ENCODE assay signal across 10 mouse cellular contexts in the genomic region with DNA sequence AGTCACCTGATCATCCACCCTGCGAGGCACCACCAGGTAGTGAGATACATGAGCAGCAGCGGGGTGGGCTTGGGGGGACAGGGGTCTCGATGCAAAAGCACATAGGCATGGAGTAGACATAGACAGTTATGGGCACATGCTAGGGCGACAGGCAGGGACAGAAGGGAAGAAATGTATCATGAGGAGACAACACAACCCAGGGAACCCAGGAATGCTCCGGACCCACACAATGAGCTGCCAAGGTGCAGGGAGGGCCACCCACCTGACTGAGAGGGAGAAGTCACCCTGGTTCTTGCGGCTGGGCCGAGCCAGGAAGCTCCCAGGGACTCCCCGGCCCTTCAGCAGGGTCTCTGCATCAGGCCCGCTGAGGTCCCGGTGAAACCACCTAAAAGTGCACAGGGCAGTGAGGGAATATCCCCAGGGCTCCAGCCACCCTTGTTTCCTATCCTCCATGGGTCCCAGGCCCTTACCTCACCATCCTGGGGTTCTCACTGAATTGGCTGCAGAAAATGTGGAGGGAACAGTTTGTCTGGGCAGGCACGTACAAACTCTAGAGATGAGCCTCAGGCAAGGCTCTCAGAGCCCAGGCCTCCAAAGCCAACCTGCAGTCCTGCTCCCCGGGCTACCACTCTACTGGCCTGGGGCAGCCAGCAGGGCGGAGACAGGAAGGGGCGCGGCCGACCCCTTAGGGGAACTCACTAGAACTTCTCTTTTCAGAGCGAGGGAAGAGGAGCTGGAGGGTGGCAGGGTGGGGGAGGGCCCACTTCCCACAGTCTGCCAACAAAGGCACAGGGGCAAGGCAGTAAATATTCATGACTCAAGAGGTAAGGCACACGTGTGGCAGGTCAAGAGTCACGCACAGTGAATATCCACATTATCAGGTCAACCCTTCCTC. TPM values are rescaled to one million over a fixed set of nuclear protein-coding genes. Genes with fewer than 3 reads are reported as not detected.
DNase-seq lines count a peak whose midpoint lies in the region; ATAC-seq and TF ChIP-seq lines count a peak whose summit lies in the region.
"Had no signal": no experiment of that assay in that cellular context is flagged by ENCODE, and none has a peak within 500 bp of the region (broad histone marks: within the 10 kb centered on the region; RNA-seq: fewer than 3 reads in every experiment).

No protein-coding gene starts in this region.

- no peak for TF ChIP-seq EP300 in liver, embryonic 14.5 days (IDR thresholded peaks at IDR 0.05; ENCODE audit: low read depth)

- H3K9me3 ChIP-seq in embryonic facial prominence, embryonic 15.5 days (replicated peaks) = no peaks in the 10 kb centered on the region
- H3K9me3 ChIP-seq in liver, embryonic 14.5 days (ENCODE audit: control insufficient read depth, low read length) = no peaks in the 10 kb centered on the region
- H3K9me3 ChIP-seq: hindbrain, embryonic 15.5 days had no signal

- peaks cover 5% of the 10 kb centered on the region; the same call in 1 of the 2 replicates for H3K4me1 ChIP-seq in embryonic facial prominence, embryonic 15.5 days
- H3K4me1 ChIP-seq in liver, embryonic 14.5 days (replicated peaks; ENCODE audit: control insufficient read depth in 2 of 2, insufficient read depth in 2 of 2, low read length in 1 of 2) = peaks cover 3 to 10% of the 10 kb centered on the region in 2 experiments; a peak in 3 of 4 replicates
- H3K4me1 ChIP-seq: hindbrain, embryonic 15.5 days had no signal

- H3K36me3 ChIP-seq in embryonic facial prominence, embryonic 15.5 days = no peaks in the 10 kb centered on the region
- H3K36me3 ChIP-seq in liver, embryonic 14.5 days (replicated peaks; ENCODE audit: control insufficient read depth, insufficient read depth, low read depth) = no peaks in the 10 kb centered on the region
- H3K36me3 ChIP-seq: hindbrain, embryonic 15.5 days had no signal

- no peaks in the 10 kb centered on the region for H3K27me3 ChIP-seq in embryonic facial prominence, embryonic 15.5 days
- no peaks in the 10 kb centered on the region for H3K27me3 ChIP-seq in liver, embryonic 14.5 days (ENCODE audit: control insufficient read depth, insufficient read depth, low read length)
- H3K27me3 ChIP-seq: hindbrain, embryonic 15.5 days had no signal

- 45% methylated on average over 19 of the region's 19 CpGs for WGBS in embryonic facial prominence, embryonic 15.5 days
- WGBS in liver, embryonic 14.5 days (ENCODE audit: insufficient replicate concordance) = 21% methylated on average over 19 of the region's 19 CpGs

- no peak for TF ChIP-seq CTCF in liver, embryonic 14.5 days (IDR thresholded peaks at IDR 0.05; ENCODE audit: low read depth)

- H3K4me3 ChIP-seq in embryonic facial prominence, embryonic 15.5 days (replicated peaks) = no peak overlapping the region
- peak overlapping the region; percentile 37 to 50 for H3K4me3 ChIP-seq in liver, embryonic 14.5 days (ENCODE audit: insufficient read depth in 1 of 2, low read depth in 2 of 2, low read length in 2 of 2)
- H3K4me3 ChIP-seq: hindbrain, embryonic 15.5 days had no signal

- no peak for ATAC-seq in embryonic facial prominence, embryonic 15.5 days (ENCODE audit: insufficient number of reproducible peaks, low FRiP score, low TSS enrichment, low read depth)
- ATAC-seq in liver, embryonic 14.5 days (ENCODE audit: insufficient read depth) = peak; percentile 63

- no peak overlapping the region for H3K9ac ChIP-seq in embryonic facial prominence, embryonic 15.5 days
- H3K9ac ChIP-seq in liver, embryonic 14.5 days (replicated peaks) = peak overlapping the region; percentile 6; the same call in 1 of the 2 replicates
- H3K9ac ChIP-seq: hindbrain, embryonic 15.5 days had no signal

- H3K27ac ChIP-seq in embryonic facial prominence, embryonic 15.5 days (replicated peaks) = 0 out of 2 replicates have a peak overlapping the region, but pooled peaks have one; percentile 1
- H3K27ac ChIP-seq in liver, embryonic 14.5 days = no peak overlapping the region
- H3K27ac ChIP-seq: hindbrain, embryonic 15.5 days had no signal

- no peak overlapping the region for H3K4me2 ChIP-seq in embryonic facial prominence, embryonic 15.5 days (replicated peaks)
- H3K4me2 ChIP-seq in liver, embryonic 14.5 days (ENCODE audit: low read depth) = peak overlapping the region; percentile 30
- H3K4me2 ChIP-seq: hindbrain, embryonic 15.5 days had no signal

- DNase-seq in adrenal gland, postnatal 10 days = peak; percentile 49
- no peak for DNase-seq in adrenal gland, postnatal 4 days (ENCODE audit: low spot score in 2 of 2)
- peak; percentile 92 for DNase-seq in 416B (ENCODE audit: low read depth)
- DNase-seq in liver, embryonic 14.5 days (ENCODE audit: low read depth in 3 of 3, low spot score in 3 of 3) = no peak
- DNase-seq in spleen, postnatal 36 days (ENCODE audit: low spot score in 2 of 2) = peak; percentile 96
- DNase-seq in cerebellum, postnatal 4 days (ENCODE audit: low spot score in 2 of 2) = no peak
- DNase-seq in layer of hippocampus, adult 18-20 months (ENCODE audit: low spot score in 2 of 2) = no peak

RNA-seq across cellular contexts. Expression of a gene that starts 5.8 kb away (rescaled TPM):
- 10 to 100 TPM; 13.0 to 13.5 TPM for total RNA-seq in adrenal gland, postnatal 10 days (2021)
- 1 to 10 TPM; 8.3 to 8.4 TPM for total RNA-seq in adrenal gland, postnatal 4 days (2021)
- polyA plus RNA-seq in embryonic facial prominence, embryonic 15.5 days (2015; fragmentation: Nextera tagmentation; extraction: Ambion mirVana) = 19.9 and 20.2 TPM in 2 replicates
- polyA plus RNA-seq in liver, embryonic 14.5 days (2012; rRNA removed) = 14.3 and 17.9 TPM in 2 replicates
- 26.6 and 28.4 TPM in 2 replicates for polyA plus RNA-seq in liver, embryonic 14.5 days (2014; fragmentation: Nextera tagmentation; extraction: Ambion mirVana)
- total RNA-seq in layer of hippocampus, adult 18-20 months (2021) = 1 to 10 TPM; 4.1 to 4.6 TPM

RNA-seq across cellular contexts. Expression of a gene that starts 8.5 kb away (rescaled TPM):
- total RNA-seq in adrenal gland, postnatal 10 days (2021) = 100 to 1,000 TPM; 321 to 324 TPM
- 100 to 1,000 TPM; 313 TPM for total RNA-seq in adrenal gland, postnatal 4 days (2021)
- polyA plus RNA-seq in embryonic facial prominence, embryonic 15.5 days (2015; fragmentation: Nextera tagmentation; extraction: Ambion mirVana) = 416 TPM in 2 replicates
- 27.9 and 50.2 TPM in 2 replicates for polyA plus RNA-seq in liver, embryonic 14.5 days (2012; rRNA removed)
- 74.0 and 80.0 TPM in 2 replicates for polyA plus RNA-seq in liver, embryonic 14.5 days (2014; fragmentation: Nextera tagmentation; extraction: Ambion mirVana)
- total RNA-seq in layer of hippocampus, adult 18-20 months (2021) = 100 to 1,000 TPM; 358 to 368 TPM

RNA-seq across cellular contexts. Expression of a gene that starts 20.6 kb away (rescaled TPM):
- 100 to 1,000 TPM; 452 to 487 TPM for total RNA-seq in adrenal gland, postnatal 10 days (2021)
- total RNA-seq in adrenal gland, postnatal 4 days (2021) = 100 to 1,000 TPM; 400 to 439 TPM
- polyA plus RNA-seq in embryonic facial prominence, embryonic 15.5 days (2015; fragmentation: Nextera tagmentation; extraction: Ambion mirVana) = 301 and 317 TPM in 2 replicates
- polyA plus RNA-seq in liver, embryonic 14.5 days (2012; rRNA removed) = 101 and 124 TPM in 2 replicates
- 210 and 240 TPM in 2 replicates for polyA plus RNA-seq in liver, embryonic 14.5 days (2014; fragmentation: Nextera tagmentation; extraction: Ambion mirVana)
- total RNA-seq in layer of hippocampus, adult 18-20 months (2021) = 100 to 1,000 TPM; 115 to 123 TPM

RNA-seq across cellular contexts. Expression of a gene that starts 20.7 kb away (rescaled TPM):
- 10 to 100 TPM; 85.5 to 94.1 TPM for total RNA-seq in adrenal gland, postnatal 10 days (2021)
- 100 to 1,000 TPM in 1 of 2 experiments, 10 to 100 TPM in 1; 99.3 to 101 TPM for total RNA-seq in adrenal gland, postnatal 4 days (2021)
- polyA plus RNA-seq in embryonic facial prominence, embryonic 15.5 days (2015; fragmentation: Nextera tagmentation; extraction: Ambion mirVana) = 171 and 186 TPM in 2 replicates
- polyA plus RNA-seq in liver, embryonic 14.5 days (2012; rRNA removed) = 91.1 and 103 TPM in 2 replicates
- polyA plus RNA-seq in liver, embryonic 14.5 days (2014; fragmentation: Nextera tagmentation; extraction: Ambion mirVana) = 147 and 162 TPM in 2 replicates
- 10 to 100 TPM; 52.6 to 58.2 TPM for total RNA-seq in layer of hippocampus, adult 18-20 months (2021)

RNA-seq across cellular contexts. Expression of a gene that starts 23.1 kb away (rescaled TPM):
- total RNA-seq in adrenal gland, postnatal 10 days (2021) = 1 to 10 TPM in 1 of 2 experiments, not detected in 1; 1.1 TPM
- 1 to 10 TPM in 1 of 2 experiments, not detected in 1; 2.2 TPM for total RNA-seq in adrenal gland, postnatal 4 days (2021)
- polyA plus RNA-seq in embryonic facial prominence, embryonic 15.5 days (2015; fragmentation: Nextera tagmentation; extraction: Ambion mirVana) = not detected in 2 replicates
- 0.37 TPM in 1 of 2 replicates, not detected in the other for polyA plus RNA-seq in liver, embryonic 14.5 days (2012; rRNA removed)
- polyA plus RNA-seq in liver, embryonic 14.5 days (2014; fragmentation: Nextera tagmentation; extraction: Ambion mirVana) = not detected in 2 replicates
- not detected for total RNA-seq in layer of hippocampus, adult 18-20 months (2021)
- polyA plus RNA-seq: C2C12; hindbrain, embryonic 15.5 days had no signal

Comparison
In these comparisons a context has a peak if more than half of its experiments do, and no peak if none do; other contexts are left out.
1. DNase-seq: peak in adrenal gland, postnatal 10 days (single experiment), 416B (single experiment) and spleen, postnatal 36 days (2 of 2); none in adrenal gland, postnatal 4 days (0 of 2), liver, embryonic 14.5 days (0 of 3), cerebellum, postnatal 4 days (0 of 2) and layer of hippocampus, adult 18-20 months (0 of 2).